Mouse (Mus musculus) liver, embryonic 14.5 days (tissue): ENCODE data around the gene Kcnn1. TPM values are rescaled to one million over a fixed set of nuclear protein-coding genes. Genes with fewer than 3 reads are reported as not detected.

Experiments used
- ATAC-seq: fragments of 200-750 bp; cut with Nextera tagmentation; 2 replicates; pipeline ENCODE4 v1.8.0; 2017; ENCODE audit warnings: moderate number of reproducible peaks, mild to moderate bottlenecking, moderate library complexity; ENCODE audit not compliant: insufficient read depth
- DNase-seq, 3 experiments: peaks; one replicate each; pipeline ENCODE4 v3.0.0-alpha.2; 2012 to 2013; ENCODE audit warnings: low read depth in 3 of 3, low spot score in 3 of 3
- H3K27ac ChIP-seq: fragments of 300-500 bp; sonication (generic); 2 replicates; pipeline ENCODE4 v1.5.1; 2014; ENCODE audit warnings: moderate library complexity, mild to moderate bottlenecking, control low read depth, inconsistent platforms
- H3K27me3 ChIP-seq: fragments of 300-500 bp; sonication (generic); 2 replicates; pipeline ENCODE4 v1.6.1; 2014; ENCODE audit warnings: mild to moderate bottlenecking, low read length, moderate library complexity; ENCODE audit not compliant: control insufficient read depth, insufficient read depth
- H3K36me3 ChIP-seq: fragments of 300-500 bp; sonication (generic); replicated peaks from 2 replicates; pipeline ENCODE4 v1.6.1; 2014; ENCODE audit warnings: low read depth; ENCODE audit not compliant: control insufficient read depth, insufficient read depth
- H3K4me1 ChIP-seq, 2 experiments: fragments of 200-500 bp in 1 of 2; fragments of 300-500 bp in 1 of 2; sonication (generic) in 1 of 2; replicated peaks; 2 replicates each; pipeline ENCODE4 v1.6.1; 2012 to 2014; ENCODE audit warnings: antibody characterized with exemption in 1 of 2, inconsistent platforms in 1 of 2, low read length in 1 of 2; ENCODE audit not compliant: control insufficient read depth in 2 of 2, insufficient read depth in 2 of 2
- H3K4me2 ChIP-seq: fragments of 300-500 bp; sonication (generic); 2 replicates; pipeline ENCODE4 v1.6.1; 2014; ENCODE audit warnings: low read depth, mild to moderate bottlenecking, control low read depth, moderate library complexity
- H3K4me3 ChIP-seq, 2 experiments: fragments of 200-500 bp in 1 of 2; fragments of 300-500 bp in 1 of 2; sonication (generic) in 1 of 2; 2 replicates each; pipeline ENCODE4 v1.5.1; 2012 to 2014; ENCODE audit warnings: low read depth in 2 of 2, low read length in 2 of 2, mild to moderate bottlenecking in 2 of 2, control low read depth in 1 of 2, inconsistent platforms in 1 of 2, moderate library complexity in 1 of 2; ENCODE audit not compliant: insufficient read depth in 1 of 2
- H3K9ac ChIP-seq: fragments of 300-500 bp; sonication (generic); replicated peaks from 2 replicates; pipeline ENCODE4 v1.6.1; 2014; ENCODE audit warnings: mild to moderate bottlenecking, control low read depth, moderate library complexity
- H3K9me3 ChIP-seq: fragments of 300-500 bp; sonication (generic); 2 replicates; pipeline ENCODE4 v1.6.1; 2016; ENCODE audit warnings: low read length, mixed read lengths; ENCODE audit not compliant: control insufficient read depth
- CTCF ChIP-seq: IDR thresholded peaks from 2 replicates; pipeline ENCODE4 v1.5.1; 2016; ENCODE audit warnings: antibody characterized with exemption, low read depth, control low read depth
- EP300 ChIP-seq: IDR thresholded peaks from 2 replicates; pipeline ENCODE4 v1.6.1; 2016; ENCODE audit warnings: antibody characterized with exemption, low read depth
- WGBS: fragments of 180-500 bp; shearing (Covaris S2); extraction: QIAGEN DNeasy Blood & Tissue Kit; methylation state at CpG from one replicate; pipeline ENCODE4 v1.1.7; 2014; ENCODE audit not compliant: insufficient replicate concordance; 5-methylcytosine and 5-hydroxymethylcytosine counted together
- polyA plus RNA-seq, 2 experiments: library from polyadenylated mRNA; depleted of rRNA in 1 of 2; stranded (reverse) in 1 of 2; unstranded in 1 of 2; fragments of >200 nt; fragmentation: Nextera tagmentation in 1 of 2; extraction: Ambion mirVana in 1 of 2; gene quantifications; 2 replicates each; pipeline versions ENCODE4 v1.2.1 to v1.2.3; 2012 to 2014

Kcnn1 gene
- polyA plus RNA-seq, 2 experiments = 0.17 to 0.27 TPM

- Histone ChIP-seq H3K9ac (no peak overlapping the region), H3K4me3 (no peak overlapping the region), H3K36me3 (peaks cover 4% of the 10 kb centered on the region), H3K4me1 (peaks cover 3 to 14% of the 10 kb centered on the region in 2 experiments; a peak in 3 of 4 replicates), H3K27me3 (no peaks in the 10 kb centered on the region), H3K27ac (no peak overlapping the region), H3K4me2 (no peak overlapping the region), H3K9me3 (no peaks in the 10 kb centered on the region)
- no peak for TF ChIP-seq EP300
- TF ChIP-seq CTCF = no peak
- ATAC-seq = no peak
- WGBS = 45% methylated on average over 2 of the region's 2 CpGs
- DNase-seq = no peak
Measured at GRCm38 (mm10) chr8:70900872-70901387, 37.9 kb upstream of the Kcnn1 start.

GRCm38 (mm10) chr8:70899226-70899625, 36.2 kb upstream of the Kcnn1 start:
- 73% methylated on average over 2 of the region's 2 CpGs for WGBS
- TF ChIP-seq CTCF (no peak), EP300 (no peak)
- Histone ChIP-seq H3K27me3 (no peaks in the 10 kb centered on the region), H3K9ac (no peak overlapping the region), H3K4me2 (no peak overlapping the region), H3K9me3 (no peaks in the 10 kb centered on the region), H3K4me3 (no peak overlapping the region), H3K4me1 (peaks cover 0 to 3% of the 10 kb centered on the region in 2 experiments; a peak in 1 of 4 replicates), H3K27ac (no peak overlapping the region), H3K36me3 (peaks cover 21% of the 10 kb centered on the region)
- DNase-seq (no peak), ATAC-seq (no peak)

GRCm38 (mm10) chr8:70898661-70899198, 35.7 kb upstream of the Kcnn1 start:
- Histone ChIP-seq H3K27me3 (no peaks in the 10 kb centered on the region), H3K4me2 (peak overlapping the region; percentile 97; the same call in 1 of the 2 replicates), H3K9ac (no peak overlapping the region; the same call in 1 of the 2 replicates), H3K4me3 (no peak overlapping the region), H3K27ac (no peak overlapping the region), H3K9me3 (no peaks in the 10 kb centered on the region), H3K4me1 (peaks cover 0 to 3% of the 10 kb centered on the region in 2 experiments; a peak in 1 of 4 replicates), H3K36me3 (peaks cover 26% of the 10 kb centered on the region)
- 60% methylated on average over 2 of the region's 2 CpGs for WGBS
- ATAC-seq (no peak), DNase-seq (no peak)
- TF ChIP-seq EP300 = no peak
- no peak for TF ChIP-seq CTCF

GRCm38 (mm10) chr8:70897681-70898413, 34.8 kb upstream of the Kcnn1 start:
- H3K9me3 ChIP-seq = no peaks in the 10 kb centered on the region
- DNase-seq = peak; percentile 67 to 68 (median 68)
- ATAC-seq = peak; percentile 42

More at GRCm38 (mm10) chr8:70897681-70898413, 34.8 kb upstream of the Kcnn1 start:
- WGBS = under 1% methylated on average over 20 of the region's 20 CpGs
- Histone ChIP-seq H3K4me2 (peak overlapping the region; percentile 97), H3K27me3 (peaks cover 6% of the 10 kb centered on the region), H3K36me3 (peaks cover 27% of the 10 kb centered on the region), H3K4me3 (peak overlapping the region; percentile 77 to 86), H3K9ac (peak overlapping the region; percentile 80), H3K27ac (peak overlapping the region; percentile 86), H3K4me1 (peaks cover 0 to 3% of the 10 kb centered on the region in 2 experiments; a peak in 1 of 4 replicates)
- no peak for TF ChIP-seq EP300
- TF ChIP-seq CTCF = peak; percentile 99
